Mouse (Mus musculus) neural tube, postnatal 0 days (tissue): ENCODE measurements around the gene Ppm1g. TPM values are rescaled to one million over a fixed set of nuclear protein-coding genes. Genes with fewer than 3 reads are reported as not detected.

Source experiments
- polyA plus RNA-seq: library from polyadenylated mRNA; unstranded; fragments of >200 nt; fragmentation: Nextera tagmentation; extraction: Ambion mirVana; gene quantifications from 2 replicates; pipeline ENCODE4 v1.2.1, GENCODE M21; 2015

The Ppm1g gene
- polyA plus RNA-seq: 138 and 151 TPM in 2 replicates

DNA sequence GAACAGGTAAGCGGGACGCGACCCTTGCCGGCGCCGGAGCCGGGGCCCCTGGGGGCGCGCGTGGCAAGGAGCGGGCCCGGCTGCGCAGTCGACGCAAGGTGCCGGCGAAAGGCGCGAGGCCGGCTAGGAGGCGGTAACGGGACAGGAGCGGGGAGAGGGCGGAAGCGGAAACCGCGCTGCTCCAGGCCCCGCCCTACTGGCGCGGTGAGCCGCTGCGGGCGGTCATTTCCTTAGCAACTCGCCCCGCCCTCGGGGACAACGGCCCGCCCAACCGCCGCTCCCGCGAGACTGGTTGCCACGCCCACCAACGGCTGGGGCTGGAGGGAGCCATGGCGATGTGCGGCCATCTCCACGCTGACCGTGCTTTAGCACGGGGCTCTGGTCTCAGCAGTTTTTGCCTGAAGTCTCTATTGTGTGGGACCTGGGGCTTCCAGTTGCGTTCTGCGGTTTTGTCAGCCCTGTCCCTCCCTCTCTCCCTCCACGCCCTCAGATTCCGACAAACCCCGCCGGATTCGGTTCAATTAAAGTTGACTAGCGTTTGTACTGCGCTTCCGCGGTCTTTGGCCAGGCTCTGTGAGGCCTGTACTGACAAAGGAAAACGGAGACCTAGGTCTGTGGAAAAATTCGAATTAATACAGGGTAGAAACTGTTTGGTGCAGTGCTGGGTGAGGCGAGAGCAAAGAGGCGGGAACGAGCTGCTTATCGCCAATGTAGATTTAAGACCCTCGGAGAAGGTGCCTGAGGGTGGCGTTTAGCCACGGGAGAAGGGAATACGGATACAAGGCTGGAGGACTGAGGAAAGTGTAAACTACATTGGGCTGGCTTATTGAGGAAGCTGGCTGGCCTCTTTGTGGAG, at the start of gene Ppm1g:
Ppm1g (minus strand) TSS at position 240 of the 856 bp plus-strand sequence.

DNA sequence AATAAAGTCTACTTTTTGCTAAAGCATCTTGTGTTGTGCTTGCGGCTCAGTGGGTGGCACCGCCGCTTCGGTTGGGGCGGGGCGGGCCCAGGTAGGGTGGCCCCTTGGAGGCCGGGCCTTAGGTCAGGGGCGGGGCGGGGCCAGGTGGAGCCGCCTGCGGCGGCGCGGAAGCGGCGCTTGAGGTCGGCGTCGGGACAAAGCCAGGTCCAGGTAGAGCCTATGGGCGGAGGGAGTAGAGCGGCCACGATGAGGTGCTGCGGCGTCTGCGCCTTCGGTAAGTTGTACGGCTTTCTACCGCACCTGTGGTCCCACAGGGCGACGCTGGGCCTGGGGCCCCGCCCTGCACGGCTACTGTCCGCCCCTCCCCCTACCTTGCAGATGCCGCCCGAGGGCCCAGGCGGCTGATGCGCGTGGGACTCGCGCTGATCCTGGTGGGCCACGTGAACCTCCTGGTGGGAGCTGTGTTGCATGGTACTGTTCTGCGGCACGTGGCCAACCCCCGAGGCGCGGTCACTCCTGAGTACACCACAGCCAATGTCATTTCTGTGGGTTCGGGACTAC, 31.1 kb upstream of the Ppm1g start, which contains the start of gene Krtcap3:
Krtcap3 (plus strand) TSS at position 151 of the 561 bp plus-strand sequence.

DNA sequence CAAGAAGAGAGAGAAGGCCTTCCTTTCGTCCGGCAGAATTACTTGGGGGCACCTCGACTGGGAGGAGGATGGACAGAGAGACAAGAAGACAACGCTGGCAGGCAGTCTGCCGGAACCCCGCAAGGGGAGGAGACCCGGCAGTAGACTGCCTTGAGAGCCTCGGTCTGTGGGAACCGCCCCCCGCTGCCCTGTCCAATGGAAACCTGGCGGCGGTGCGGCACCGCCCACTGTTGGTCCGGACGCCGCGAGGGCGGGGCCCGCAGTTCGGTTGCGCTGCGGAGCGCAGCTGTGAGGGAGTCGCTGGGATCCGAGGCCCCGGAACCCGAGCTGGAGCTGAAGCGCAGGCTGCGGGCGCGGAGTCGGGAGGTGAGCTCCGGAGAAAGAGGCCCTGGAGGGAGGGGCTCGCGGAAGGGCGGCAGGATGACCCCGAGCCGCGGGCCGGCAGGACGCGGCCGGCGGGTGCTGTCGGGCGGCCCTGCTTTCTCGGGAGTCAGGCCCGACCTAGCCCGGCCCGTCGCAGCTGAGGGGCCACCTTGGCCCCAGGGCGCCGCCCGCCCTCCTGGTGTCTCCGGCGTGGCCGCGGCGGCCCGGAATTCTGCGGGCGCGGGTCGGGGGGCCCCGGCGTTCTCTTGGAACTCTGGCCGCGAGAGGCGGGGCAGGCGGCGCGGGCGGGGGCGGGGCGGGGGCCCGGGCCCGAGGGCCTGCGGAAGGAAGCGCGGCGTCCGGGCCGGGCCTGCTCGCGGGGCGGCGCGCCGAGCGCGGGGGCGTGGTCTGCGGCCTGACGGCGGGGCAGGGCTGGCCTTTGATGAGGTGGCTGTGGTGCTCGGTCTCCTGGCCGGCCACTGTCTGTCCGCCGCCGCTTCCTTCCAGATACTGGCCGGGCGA, 20.4 kb upstream of the Ppm1g start, which contains the start of the genes Nrbp1 and Gm9970:
Nrbp1 (plus strand) TSS at position 228 of the 885 bp plus-strand sequence.
Gm9970 (minus strand) TSS at position 596 of the 885 bp plus-strand sequence.

DNA sequence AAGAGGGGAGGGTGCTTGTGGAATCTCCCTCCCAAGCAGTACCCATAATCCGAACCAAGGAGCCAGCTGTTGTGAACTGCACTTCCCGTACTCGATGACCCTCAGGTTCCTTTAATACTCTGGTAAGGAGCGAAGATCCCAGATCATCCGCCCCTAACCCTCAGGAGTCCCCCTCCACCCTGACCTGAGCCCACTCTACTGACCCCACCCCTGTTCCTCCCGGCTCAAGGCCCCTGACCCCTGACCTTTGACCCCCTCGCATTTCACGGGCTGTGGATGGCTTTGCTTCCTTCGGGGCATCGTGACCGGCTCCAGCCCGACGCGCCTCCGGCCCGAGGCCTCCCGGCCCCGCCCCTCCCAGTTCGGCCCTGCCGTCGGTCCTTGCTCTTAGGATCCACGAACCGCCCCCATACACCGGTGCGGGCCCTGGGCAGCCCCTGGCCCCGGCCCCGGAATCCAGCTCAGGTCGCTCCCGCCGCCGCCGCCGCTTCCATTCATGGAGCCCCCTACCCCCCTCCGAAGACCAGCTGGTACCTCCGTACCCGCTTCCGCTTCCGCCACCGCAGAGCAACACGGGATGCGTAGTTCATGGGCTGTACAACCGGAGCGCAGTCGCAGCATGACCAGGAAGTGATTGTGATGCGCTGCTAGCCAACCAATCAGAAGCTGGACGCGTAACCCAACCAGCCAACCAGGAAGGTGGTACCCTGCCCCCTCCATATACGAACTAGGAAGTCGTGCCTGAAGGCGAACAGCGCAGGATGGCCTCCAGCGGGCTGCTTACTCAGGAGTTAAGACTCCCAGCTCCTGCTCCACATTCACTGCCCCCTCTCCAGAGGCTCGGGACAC, 18.5 kb downstream of the Ppm1g start, which contains the start of gene Zfp513:
Zfp513 (minus strand) TSS at position 562 of the 849 bp plus-strand sequence.

DNA sequence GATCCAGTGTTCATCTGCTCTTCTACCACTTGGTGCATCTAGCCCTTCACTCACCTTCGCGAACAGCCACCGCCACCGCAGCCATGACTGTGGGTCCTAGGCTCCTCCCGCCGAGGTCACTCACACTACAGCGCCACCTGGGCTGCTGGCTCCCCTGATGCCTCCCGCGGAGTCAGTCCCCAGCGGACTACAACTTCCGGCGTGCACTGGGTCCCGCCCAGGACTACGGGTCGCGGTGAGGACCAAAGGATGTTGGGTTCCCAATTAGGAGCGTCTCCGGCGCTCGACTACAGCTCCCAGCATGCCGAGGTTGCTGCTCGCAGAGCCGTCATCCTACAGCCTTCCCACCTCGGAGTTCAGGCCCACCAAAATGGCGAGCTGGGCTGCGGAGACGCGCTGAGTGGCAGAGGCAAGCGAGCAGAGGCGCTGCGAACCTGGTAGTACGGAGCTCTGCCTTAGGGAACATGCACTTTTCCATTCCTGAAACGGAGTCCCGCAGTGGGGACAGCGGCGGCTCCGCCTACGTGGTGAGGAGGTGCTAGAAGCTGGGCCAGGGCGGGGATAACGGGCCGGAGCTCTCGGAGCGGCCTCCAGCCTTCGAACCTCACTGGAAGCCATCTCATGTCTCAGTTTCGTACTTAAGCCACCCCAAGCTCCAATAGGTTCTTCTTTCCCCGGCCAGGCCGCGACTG, 27.4 kb downstream of the Ppm1g start, which contains the start of the genes Snx17 and Eif2b4:
Snx17 (plus strand) TSS at position 289 of the 692 bp plus-strand sequence.
Eif2b4 (minus strand) TSS at position 492 of the 692 bp plus-strand sequence.

DNA sequence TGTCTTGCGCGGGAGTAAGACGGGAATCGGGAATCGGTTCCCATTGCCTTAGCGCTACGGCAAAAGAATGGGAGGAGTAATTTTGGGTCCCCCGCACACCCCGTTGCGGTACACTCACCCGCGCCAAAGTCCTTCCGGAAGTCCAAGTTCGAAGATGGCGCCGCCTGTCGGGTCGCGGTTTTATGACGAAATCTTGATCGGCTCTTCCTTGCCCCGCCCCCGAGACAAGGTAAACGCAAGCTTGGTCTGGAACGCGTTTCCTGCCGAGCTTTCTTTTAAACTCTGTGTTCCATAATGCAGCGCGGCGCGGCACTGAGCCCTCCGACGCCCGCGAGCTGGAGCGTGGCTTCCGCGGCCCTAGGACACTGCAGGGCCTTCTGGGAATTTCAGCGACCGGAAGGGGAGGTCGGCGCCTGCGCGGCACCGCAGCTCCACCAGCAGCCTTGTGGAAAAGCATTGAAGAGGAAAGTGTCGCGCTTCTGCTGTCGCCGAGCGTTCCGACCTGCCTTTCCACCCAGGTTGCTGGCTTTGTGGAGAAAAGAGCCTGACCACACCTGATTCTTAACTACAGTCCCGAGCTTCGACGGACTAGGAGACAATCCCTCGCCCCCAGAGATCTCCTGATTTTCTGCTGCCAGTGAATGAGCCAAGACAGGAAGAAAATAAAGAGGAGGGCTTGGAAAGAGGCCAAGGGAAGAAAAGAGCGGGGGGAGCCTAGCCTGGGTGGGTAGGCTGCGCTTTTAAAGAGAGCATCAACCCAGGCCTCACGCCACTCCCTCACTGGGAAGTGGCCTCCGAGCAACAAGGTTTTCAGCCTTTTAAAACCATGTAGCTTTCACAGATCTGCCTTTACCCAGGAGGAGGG, 40.5 kb downstream of the Ppm1g start, which contains the start of the genes Gm29609 and Gtf3c2:
Gm29609 (minus strand) TSS at position 146 of the 865 bp plus-strand sequence.
Gtf3c2 (minus strand) TSS at position 379 of the 865 bp plus-strand sequence.

DNA sequence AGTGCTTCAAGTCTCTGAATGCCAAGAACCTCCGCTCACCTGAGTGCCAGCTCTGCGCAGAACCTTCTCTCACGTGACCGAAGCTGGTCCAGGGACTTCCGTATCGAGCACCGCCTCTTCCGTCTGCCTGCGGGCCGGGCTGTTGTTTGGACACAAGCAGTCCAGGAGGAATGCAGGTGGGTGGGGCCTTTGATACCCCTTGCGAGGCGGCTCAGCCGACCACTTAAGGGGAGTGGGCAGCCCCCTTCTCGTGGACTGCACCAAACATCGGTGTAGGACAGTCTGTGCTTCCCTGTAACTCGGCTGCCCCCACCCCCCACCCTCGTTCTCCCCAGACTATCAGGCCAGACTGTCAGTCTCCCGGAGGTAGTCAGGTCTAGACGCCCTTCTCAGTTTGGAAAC, 66.3 kb downstream of the Ppm1g start, which contains the start of gene Mpv17:
Mpv17 (minus strand) TSS at position 100 of the 402 bp plus-strand sequence.

Other genes starting within 250 kb of the Ppm1g start
- gene Atraid, start 172.4 kb downstream of the Ppm1g start, polyA plus RNA-seq: 231 and 250 TPM in 2 replicates
- gene Slc5a6, start 171.8 kb downstream of the Ppm1g start, polyA plus RNA-seq: 18.0 and 20.8 TPM in 2 replicates
- 6.8 and 8.6 TPM in 2 replicates for gene Cad, start 165.9 kb downstream of the Ppm1g start, polyA plus RNA-seq
- not detected in 2 replicates for gene Dnajc5g, start 114.4 kb downstream of the Ppm1g start, polyA plus RNA-seq
- gene Slc30a3, start 112.5 kb downstream of the Ppm1g start, polyA plus RNA-seq: 55.6 and 64.5 TPM in 2 replicates
- gene Trim54, start 104.0 kb downstream of the Ppm1g start, polyA plus RNA-seq: 0.15 and 0.41 TPM in 2 replicates
- gene Ucn, start 81.9 kb downstream of the Ppm1g start, polyA plus RNA-seq: 3.7 and 4.7 TPM in 2 replicates
- 53.5 and 60.8 TPM in 2 replicates for gene Mpv17, start 66.4 kb downstream of the Ppm1g start, polyA plus RNA-seq
- gene Gm29609, start 40.8 kb downstream of the Ppm1g start, polyA plus RNA-seq: 1.1 and 2.2 TPM in 2 replicates
- 34.0 and 42.3 TPM in 2 replicates for gene Gtf3c2, start 40.5 kb downstream of the Ppm1g start, polyA plus RNA-seq
- gene Snx17, start 27.5 kb downstream of the Ppm1g start, polyA plus RNA-seq: 101 and 105 TPM in 2 replicates
- gene Eif2b4, start 27.3 kb downstream of the Ppm1g start, polyA plus RNA-seq: 74.3 and 83.1 TPM in 2 replicates
- gene Zfp513, start 18.4 kb downstream of the Ppm1g start, polyA plus RNA-seq: 15.1 and 15.4 TPM in 2 replicates
- gene Nrbp1, start 20.2 kb upstream of the Ppm1g start, polyA plus RNA-seq: 131 and 147 TPM in 2 replicates
- 0.93 and 1.6 TPM in 2 replicates for gene Gm9970, start 20.5 kb upstream of the Ppm1g start, polyA plus RNA-seq
- 4.7 and 5.5 TPM in 2 replicates for gene Krtcap3, start 31.0 kb upstream of the Ppm1g start, polyA plus RNA-seq
- 21.7 and 24.5 TPM in 2 replicates for gene Ift172, start 70.4 kb upstream of the Ppm1g start, polyA plus RNA-seq
- 165 and 168 TPM in 2 replicates for gene Fndc4, start 75.4 kb upstream of the Ppm1g start, polyA plus RNA-seq
- gene Gckr, start 76.8 kb upstream of the Ppm1g start, polyA plus RNA-seq: 0.32 and 0.43 TPM in 2 replicates
- gene Zfp512, start 231.7 kb upstream of the Ppm1g start, polyA plus RNA-seq: 58.2 and 66.0 TPM in 2 replicates